21 mouse cellular contexts compared by ENCODE assay signal in the genomic region with DNA sequence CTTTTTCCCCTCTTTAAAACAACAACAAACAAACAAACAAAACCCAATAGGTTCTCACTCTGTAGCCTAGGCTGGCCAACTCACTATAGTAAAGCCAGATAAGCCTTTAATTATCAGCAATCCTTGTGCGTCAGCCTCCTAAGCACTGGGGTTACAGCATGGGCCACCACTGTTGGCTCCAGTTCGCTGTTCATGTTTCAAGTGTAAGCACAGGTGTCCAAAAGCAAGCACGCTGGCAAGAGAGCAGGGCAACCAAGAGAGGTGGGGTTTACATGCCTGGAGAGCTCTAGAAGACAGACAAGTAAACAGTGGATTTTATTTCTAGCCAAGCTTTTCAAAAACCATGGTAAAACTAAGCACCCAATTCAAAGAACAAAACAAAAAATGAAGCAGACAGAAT. TPM values are rescaled to one million over a fixed set of nuclear protein-coding genes. Genes with fewer than 3 reads are reported as not detected.
DNase-seq lines count a peak whose midpoint lies in the region; ATAC-seq lines count a peak whose summit lies in the region.
"Had no signal": no experiment of that assay in that cellular context is flagged by ENCODE, and none has a peak within 500 bp of the region (broad histone marks: within the 10 kb centered on the region; RNA-seq: fewer than 3 reads in every experiment).

No protein-coding gene starts in this region.

- H3K27me3 ChIP-seq in lung, embryonic 15.5 days = no peaks in the 10 kb centered on the region
- H3K27me3 ChIP-seq: embryonic facial prominence, embryonic 12.5 days; heart, embryonic 13.5 days had no signal

- H3K9ac ChIP-seq in lung, embryonic 15.5 days = no peak overlapping the region
- H3K9ac ChIP-seq: embryonic facial prominence, embryonic 12.5 days; heart, embryonic 13.5 days; hindbrain, embryonic 14.5 days had no signal

- H3K4me3 ChIP-seq in lung, embryonic 15.5 days = no peak overlapping the region
- H3K4me3 ChIP-seq: embryonic facial prominence, embryonic 12.5 days; heart, embryonic 13.5 days had no signal

- peak; percentile 61 for DNase-seq in gastrocnemius, adult 18-20 months (ENCODE audit: low spot score)
- DNase-seq in gastrocnemius, postnatal 4 days (ENCODE audit: low spot score in 2 of 2) = no peak
- peak; percentile 68 to 78 for DNase-seq in lung, adult 18-20 months
- DNase-seq in lung, postnatal 14 days = peak; percentile 24
- DNase-seq in heart, postnatal 36 days = no peak
- no peak for DNase-seq in left cerebral cortex, adult 9 months (ENCODE audit: low spot score in 2 of 2)
- DNase-seq: adrenal gland, postnatal 10 days; cerebellum, adult 11 months; cerebellum, adult 8-10 months; cerebellum, postnatal 14 days; embryo, embryonic 11 days; gastrocnemius, postnatal 25 days; heart, adult 11 months had no signal

- no peak overlapping the region for H3K4me2 ChIP-seq in lung, embryonic 15.5 days
- H3K4me2 ChIP-seq: embryonic facial prominence, embryonic 12.5 days; heart, embryonic 13.5 days; hindbrain, embryonic 14.5 days had no signal

- 55% methylated on average over 3 of the region's 3 CpGs for WGBS in lung, embryonic 15.5 days

- ATAC-seq in lung, embryonic 15.5 days (ENCODE audit: borderline replicate concordance, extremely low read depth, low FRiP score, low TSS enrichment) = no peak
- ATAC-seq in erythroblast, adult 5-6 weeks (replicated peaks; ENCODE audit: low FRiP score, poor library complexity, severe bottlenecking) = no peak
- ATAC-seq: forebrain, embryonic 14.5 days had no signal

- H3K27ac ChIP-seq in lung, embryonic 15.5 days = 0 out of 2 replicates have a peak overlapping the region, but pooled peaks have one; percentile 48
- H3K27ac ChIP-seq: embryonic facial prominence, embryonic 12.5 days; heart, embryonic 13.5 days; hindbrain, embryonic 14.5 days had no signal

- intact Hi-C loops in heart, postnatal 36 days (cut with DNase I) = loop anchor here (2.0 kb wide), 1 partner anchor 21 kb away; a partner anchor contains a TSS

- peaks cover 60% of the 10 kb centered on the region for H3K36me3 ChIP-seq in lung, embryonic 15.5 days

- H3K9me3 ChIP-seq in lung, embryonic 15.5 days = no peaks in the 10 kb centered on the region
- H3K9me3 ChIP-seq: embryonic facial prominence, embryonic 12.5 days; heart, embryonic 13.5 days had no signal

- peaks cover 23% of the 10 kb centered on the region for H3K4me1 ChIP-seq in lung, embryonic 15.5 days

RNA-seq across cellular contexts. Expression of a gene that starts 0.7 kb away (rescaled TPM):
- 1 to 10 TPM; 4.1 to 5.2 TPM for total RNA-seq in gastrocnemius, adult 18-20 months (2021)
- total RNA-seq in gastrocnemius, postnatal 4 days (2021) = 1 to 10 TPM; 3.6 to 5.1 TPM
- not detected in 2 replicates for polyA plus RNA-seq in lung, embryonic 15.5 days (2015; fragmentation: Nextera tagmentation; extraction: Ambion mirVana)
- total RNA-seq in heart, postnatal 36 days (2021) = under 1 TPM in 1 of 2 experiments, not detected in 1; 1.00 TPM
- total RNA-seq in erythroblast, adult 5-6 weeks (2015; ENCODE audit: low replicate concordance) = 2.9 TPM in 1 of 2 replicates, not detected in the other
- 0.84 and 4.3 TPM in 2 replicates for total RNA-seq in erythroblast, adult 5-6 weeks (2017; ENCODE audit: low replicate concordance)
- total RNA-seq: adrenal gland, postnatal 4 days had no signal
- polyA plus RNA-seq: embryonic facial prominence, embryonic 12.5 days; heart, postnatal 0 days; hindbrain, embryonic 14.5 days had no signal

RNA-seq across cellular contexts. Expression of a gene that starts 21.4 kb away (rescaled TPM):
- 10 to 100 TPM; 28.9 to 34.5 TPM for total RNA-seq in gastrocnemius, adult 18-20 months (2021)
- 10 to 100 TPM; 32.9 to 35.5 TPM for total RNA-seq in gastrocnemius, postnatal 4 days (2021)
- polyA plus RNA-seq in lung, embryonic 15.5 days (2015; fragmentation: Nextera tagmentation; extraction: Ambion mirVana) = 5.5 and 6.2 TPM in 2 replicates
- 100 to 1,000 TPM; 103 to 112 TPM for total RNA-seq in heart, postnatal 36 days (2021)
- 2.9 and 10.7 TPM in 2 replicates for total RNA-seq in erythroblast, adult 5-6 weeks (2015; ENCODE audit: low replicate concordance)
- total RNA-seq in erythroblast, adult 5-6 weeks (2017; ENCODE audit: low replicate concordance) = 2.0 and 4.3 TPM in 2 replicates

RNA-seq across cellular contexts. Expression of a gene that starts 37.1 kb away (rescaled TPM):
- 10 to 100 TPM; 57.5 to 62.5 TPM for total RNA-seq in gastrocnemius, adult 18-20 months (2021)
- total RNA-seq in gastrocnemius, postnatal 4 days (2021) = 10 to 100 TPM; 42.4 to 50.2 TPM
- polyA plus RNA-seq in lung, embryonic 15.5 days (2015; fragmentation: Nextera tagmentation; extraction: Ambion mirVana) = 22.1 and 22.8 TPM in 2 replicates
- 10 to 100 TPM; 30.7 to 31.0 TPM for total RNA-seq in heart, postnatal 36 days (2021)
- total RNA-seq in erythroblast, adult 5-6 weeks (2015; ENCODE audit: low replicate concordance) = 10.0 and 14.8 TPM in 2 replicates
- total RNA-seq in erythroblast, adult 5-6 weeks (2017; ENCODE audit: low replicate concordance) = 17.7 and 18.5 TPM in 2 replicates

Comparison
In these comparisons a context has a peak if more than half of its experiments do, and no peak if none do; other contexts are left out.
1. DNase-seq: peak in gastrocnemius, adult 18-20 months (single experiment), lung, adult 18-20 months (2 of 2) and lung, postnatal 14 days (single experiment); none in gastrocnemius, postnatal 4 days (0 of 2), heart, postnatal 36 days (0 of 2) and left cerebral cortex, adult 9 months (0 of 2).